Mouse (Mus musculus): ENCODE data around the gene Gnaz. TPM values are rescaled to one million over a fixed set of nuclear protein-coding genes. Genes with fewer than 3 reads are reported as not detected.

Gnaz gene
- under 1 TPM; 0.31 to 0.47 TPM for total RNA-seq (2023)

DNA sequence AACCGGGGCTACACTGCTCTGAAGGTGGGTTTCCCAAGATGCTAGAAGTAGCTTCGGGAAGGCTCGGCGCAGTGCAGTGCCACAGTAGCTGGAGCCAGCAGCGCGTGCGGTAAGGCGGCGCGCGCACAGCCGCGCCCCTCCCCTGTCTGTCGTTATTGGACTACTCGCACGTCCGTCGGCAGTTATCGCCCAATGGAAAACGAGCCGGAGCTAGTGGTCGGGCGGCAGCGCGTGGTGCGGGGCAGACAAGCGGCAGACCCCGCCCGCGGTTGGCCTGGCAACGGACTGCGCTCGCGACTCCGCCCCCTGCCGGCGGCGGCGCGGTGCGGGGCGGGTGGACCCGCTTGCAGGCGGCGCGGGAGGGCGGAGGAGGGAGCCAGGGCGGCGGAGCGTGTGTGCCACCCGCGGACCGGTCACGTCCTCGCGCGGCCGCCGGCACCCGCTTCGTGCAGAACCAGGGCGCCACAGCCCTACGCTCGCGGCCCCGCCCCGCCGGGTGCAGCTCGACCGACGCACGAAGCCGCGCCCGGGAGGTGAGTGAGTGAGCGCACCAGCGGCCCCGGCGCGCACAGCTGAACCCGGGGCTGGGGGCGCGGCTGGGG lies at the start of gene Gnaz:
Gene Gnaz (plus strand): TSS at position 328 of the 602 bp plus-strand sequence.

DNA sequence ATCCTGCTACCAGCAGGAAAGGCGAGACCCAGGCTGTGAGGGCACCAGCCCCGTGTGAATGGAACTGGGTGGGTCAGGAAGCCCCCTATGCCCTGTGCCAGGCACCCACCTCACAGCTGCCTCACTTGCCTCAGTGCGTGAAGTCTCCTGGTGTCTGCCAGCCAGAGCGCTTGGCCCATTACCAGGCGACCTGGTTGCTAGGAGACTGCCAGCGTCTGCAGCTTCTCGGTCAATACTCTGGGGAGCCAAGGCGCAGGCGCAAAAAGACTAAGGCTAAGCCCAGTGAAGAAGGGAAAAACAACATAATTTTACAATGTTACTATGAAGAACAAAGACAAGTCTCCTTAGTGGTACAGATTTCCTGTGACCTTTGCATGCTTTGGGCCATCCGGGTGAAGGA lies 65.4 kb downstream of the Gnaz start, which contains the start of gene Rsph14:
Gene Rsph14 (minus strand): TSS at position 192 of the 400 bp plus-strand sequence.

DNA sequence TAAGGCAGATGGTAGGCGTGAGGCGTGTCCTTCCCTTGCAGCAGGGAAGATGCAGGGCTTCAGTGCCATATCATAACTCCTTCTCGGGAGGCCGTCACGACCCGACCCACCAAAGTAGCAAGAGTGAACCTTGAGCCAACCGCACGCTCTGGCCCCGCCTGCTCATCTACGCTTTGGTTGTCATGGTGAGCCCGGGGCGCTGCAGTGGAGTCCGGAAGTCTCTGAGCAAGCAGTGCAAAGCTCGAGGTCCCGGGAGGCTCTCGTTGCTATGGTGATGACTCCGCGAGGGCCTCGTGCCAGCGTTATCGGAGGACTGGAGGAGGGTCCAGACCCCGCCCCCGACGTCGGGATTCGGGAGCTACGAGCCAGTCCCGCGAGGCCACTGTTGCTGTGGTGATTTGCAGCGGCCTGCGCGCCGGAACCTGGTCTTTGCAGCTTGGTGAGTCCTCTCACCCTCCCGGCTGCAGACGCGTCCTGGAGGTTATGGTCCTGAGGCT lies 70.0 kb downstream of the Gnaz start, which contains the start of gene Rab36:
Gene Rab36 (plus strand): TSS at position 176 of the 497 bp plus-strand sequence.

DNA sequence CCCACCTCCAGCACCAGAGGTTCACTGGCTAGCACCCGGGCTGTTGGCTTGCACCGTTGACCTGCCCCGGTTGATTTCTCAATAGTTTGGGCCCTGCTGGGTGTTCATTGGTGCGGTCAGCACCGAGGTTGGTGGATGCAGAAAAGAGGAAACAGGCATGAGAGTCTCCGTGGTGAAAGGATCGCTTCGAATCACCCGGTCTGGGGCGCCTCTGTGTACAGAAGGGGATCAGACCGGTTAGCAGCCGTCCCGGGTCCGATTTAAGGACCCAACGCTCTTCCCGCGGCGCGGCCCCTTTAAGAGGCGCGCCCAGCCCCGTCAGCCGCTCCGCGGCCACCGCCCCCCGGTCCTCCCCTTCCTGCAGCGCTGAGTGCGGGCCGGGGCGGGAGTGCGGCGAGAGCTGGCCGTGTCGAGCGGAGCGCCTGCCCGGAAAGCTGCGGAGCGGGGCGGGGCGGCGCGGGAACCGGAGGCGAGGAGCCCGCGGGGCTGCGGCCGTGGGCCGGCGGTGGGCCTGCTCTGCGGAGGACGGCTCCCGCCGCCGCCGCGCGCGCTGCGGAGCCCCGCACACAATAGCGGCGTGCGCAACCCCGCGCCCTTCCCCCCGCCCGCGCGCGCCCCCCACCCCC lies 93.4 kb downstream of the Gnaz start, which contains the start of gene Bcr:
Gene Bcr (plus strand): TSS at position 376 of the 626 bp plus-strand sequence.

Other genes starting within 250 kb of the Gnaz start
- gene Rsph14, start 65.4 kb downstream of the Gnaz start, total RNA-seq (2023) = not detected
- gene Rab36, start 69.9 kb downstream of the Gnaz start, total RNA-seq (2023) = 1 to 10 TPM; 3.4 to 5.4 TPM
- 10 to 100 TPM; 21.6 to 23.2 TPM for gene Bcr, start 93.4 kb downstream of the Gnaz start, total RNA-seq (2023)
- 10 to 100 TPM; 16.7 to 20.0 TPM for gene Specc1l, start 244.9 kb downstream of the Gnaz start, total RNA-seq (2023)